8 mouse cellular contexts compared by ENCODE assay signal in the genomic region with DNA sequence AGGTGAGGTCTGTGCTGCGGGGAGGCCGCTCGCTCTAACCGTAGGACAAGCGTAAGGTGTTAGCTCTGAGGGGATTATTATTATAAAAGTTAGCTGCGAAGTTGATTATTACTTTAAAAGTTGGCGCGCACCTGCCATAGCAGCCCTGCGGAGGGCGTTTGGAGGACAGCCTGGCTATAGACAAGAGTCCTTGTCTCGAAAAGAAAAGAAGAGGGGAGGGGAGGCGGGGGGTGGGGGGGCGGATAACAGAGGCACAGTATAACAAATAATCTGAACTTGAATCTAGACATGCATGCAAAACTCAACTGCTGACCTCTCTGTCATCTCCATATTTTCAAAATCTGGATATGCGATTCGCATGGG. TPM values are rescaled to one million over a fixed set of nuclear protein-coding genes. Genes with fewer than 3 reads are reported as not detected.
A peak's percentile ranks its signal among the peaks of the same experiment; 100 is the strongest.
DNase-seq lines count a peak whose midpoint lies in the region; ATAC-seq and TF ChIP-seq lines count a peak whose summit lies in the region.

No protein-coding gene starts in this region.

- WGBS in lung, postnatal 0 days, result under 1% methylated on average over 14 of the region's 15 CpGs
- WGBS in forebrain, embryonic 11.5 days, result 1% methylated on average over 15 of the region's 15 CpGs
- 3% methylated on average over 14 of the region's 15 CpGs for WGBS in limb, embryonic 11.5 days
- 1% methylated on average over 15 of the region's 15 CpGs for WGBS in olfactory bulb, adult 2 months

- H3K27ac ChIP-seq in lung, postnatal 0 days (ENCODE audit: low read length), result no peak overlapping the region
- peak overlapping the region; percentile 68; the same call in 1 of the 2 replicates for H3K27ac ChIP-seq in forebrain, embryonic 11.5 days (ENCODE audit: low read depth, low read length)
- H3K27ac ChIP-seq in limb, embryonic 11.5 days (replicated peaks; ENCODE audit: low read depth, low read length), result no peak overlapping the region
- H3K27ac ChIP-seq in olfactory bulb, adult 2 months (ENCODE audit: insufficient read depth, low read depth, low read length), result no peak overlapping the region

- no peak overlapping the region for H3K9ac ChIP-seq in lung, postnatal 0 days (replicated peaks; ENCODE audit: low read depth)
- peak overlapping the region; percentile 55 for H3K9ac ChIP-seq in forebrain, embryonic 11.5 days (ENCODE audit: low read length)
- peak overlapping the region; percentile 41; the same call in 1 of the 2 replicates for H3K9ac ChIP-seq in limb, embryonic 11.5 days (ENCODE audit: low read length)

- H3K27me3 ChIP-seq in lung, postnatal 0 days (replicated peaks; ENCODE audit: insufficient read depth, low read length), result no peaks in the 10 kb centered on the region
- no peaks in the 10 kb centered on the region for H3K27me3 ChIP-seq in forebrain, embryonic 11.5 days (ENCODE audit: control insufficient read depth, insufficient read depth, low read length)
- no peaks in the 10 kb centered on the region for H3K27me3 ChIP-seq in limb, embryonic 11.5 days (ENCODE audit: control insufficient read depth, insufficient read depth, low read length)

- H3K36me3 ChIP-seq in lung, postnatal 0 days (ENCODE audit: insufficient read depth, low read length), result no peaks in the 10 kb centered on the region; the same call in 1 of the 2 replicates
- H3K36me3 ChIP-seq in forebrain, embryonic 11.5 days (ENCODE audit: control insufficient read depth, insufficient read depth, low read length), result peaks cover 5% of the 10 kb centered on the region; the same call in 1 of the 2 replicates
- H3K36me3 ChIP-seq in limb, embryonic 11.5 days (ENCODE audit: control insufficient read depth, insufficient read depth, low read length), result peaks cover 5% of the 10 kb centered on the region; the same call in 1 of the 2 replicates

- peak overlapping the region; percentile 49 for H3K4me3 ChIP-seq in lung, postnatal 0 days (ENCODE audit: low read depth, low read length)
- peak overlapping the region; percentile 88 for H3K4me3 ChIP-seq in forebrain, embryonic 11.5 days (ENCODE audit: low read depth, low read length)
- H3K4me3 ChIP-seq in limb, embryonic 11.5 days (ENCODE audit: low read depth, low read length), result peak overlapping the region; percentile 84
- peak overlapping the region; percentile 49 for H3K4me3 ChIP-seq in olfactory bulb, adult 2 months (ENCODE audit: insufficient read depth, low read depth, low read length)

- no peaks in the 10 kb centered on the region for H3K9me3 ChIP-seq in lung, postnatal 0 days (ENCODE audit: low read length)
- no peaks in the 10 kb centered on the region for H3K9me3 ChIP-seq in forebrain, embryonic 11.5 days (ENCODE audit: control insufficient read depth, low read length)
- H3K9me3 ChIP-seq in limb, embryonic 11.5 days (ENCODE audit: control insufficient read depth, low read length), result no peaks in the 10 kb centered on the region

- H3K4me1 ChIP-seq in lung, postnatal 0 days (ENCODE audit: insufficient read depth, low read depth, low read length), result no peaks in the 10 kb centered on the region; the same call in 1 of the 2 replicates
- peaks cover 9% of the 10 kb centered on the region; the same call in 1 of the 2 replicates for H3K4me1 ChIP-seq in forebrain, embryonic 11.5 days (replicated peaks; ENCODE audit: control insufficient read depth, insufficient read depth, low read length)
- H3K4me1 ChIP-seq in limb, embryonic 11.5 days (ENCODE audit: control insufficient read depth, insufficient read depth, low read length), result peaks cover 6% of the 10 kb centered on the region
- peaks cover 3% of the 10 kb centered on the region for H3K4me1 ChIP-seq in olfactory bulb, adult 2 months (ENCODE audit: control insufficient read depth, insufficient read depth, low read length)

- no peak for TF ChIP-seq POLR2A in olfactory bulb, adult 2 months (IDR thresholded peaks at IDR 0.05; ENCODE audit: insufficient read depth, low read depth, low read length)

- H3K4me2 ChIP-seq in lung, postnatal 0 days (replicated peaks; ENCODE audit: low read depth, low read length), result peak overlapping the region; percentile 81
- H3K4me2 ChIP-seq in forebrain, embryonic 11.5 days (ENCODE audit: low read depth, low read length, severe bottlenecking), result peak overlapping the region; percentile 56
- peak overlapping the region; percentile 48 for H3K4me2 ChIP-seq in limb, embryonic 11.5 days (ENCODE audit: low read depth, severe bottlenecking)

- no peak for DNase-seq in lung, postnatal 0 days (ENCODE audit: low spot score)
- no peak for DNase-seq in lung, postnatal 25 days (ENCODE audit: low spot score)
- DNase-seq in forebrain, embryonic 11.5 days (ENCODE audit: low spot score), result no peak
- DNase-seq in limb, embryonic 11.5 days (ENCODE audit: low spot score), result no peak
- DNase-seq in left cerebral cortex, adult 9 months (ENCODE audit: low spot score in 2 of 2), result no peak
- no peak for DNase-seq in gastrocnemius, postnatal 10 days
- no peak for DNase-seq in gastrocnemius, adult 18-20 months (ENCODE audit: low spot score)

- no peak for ATAC-seq in lung, postnatal 0 days
- ATAC-seq in forebrain, embryonic 11.5 days (replicated peaks; ENCODE audit: low FRiP score), result peak; percentile 63; the same call in 1 of the 2 replicates
- no peak for ATAC-seq in limb, embryonic 11.5 days (ENCODE audit: insufficient number of reproducible peaks, low FRiP score, low TSS enrichment, low read depth)

- no peak for TF ChIP-seq EP300 in lung, postnatal 0 days (IDR thresholded peaks at IDR 0.05)

- no peak for TF ChIP-seq CTCF in lung, postnatal 0 days (IDR thresholded peaks at IDR 0.05)
- TF ChIP-seq CTCF in olfactory bulb, adult 2 months (IDR thresholded peaks at IDR 0.05; ENCODE audit: insufficient read depth, low read depth, low read length), result no peak

RNA-seq across cellular contexts. Expression of gene Cenpf, which starts 0.5 kb away (rescaled TPM):
- 4.1 and 6.3 TPM in 2 replicates for polyA plus RNA-seq in lung, postnatal 0 days (2015; fragmentation: Nextera tagmentation; extraction: Ambion mirVana)
- 127 and 150 TPM in 2 replicates for polyA plus RNA-seq in forebrain, embryonic 11.5 days (2014; fragmentation: Nextera tagmentation; extraction: Ambion mirVana)
- polyA plus RNA-seq in limb, embryonic 11.5 days (2014; fragmentation: Nextera tagmentation; extraction: Ambion mirVana), result 96.7 and 103 TPM in 2 replicates
- not detected in 2 replicates for polyA plus RNA-seq in olfactory bulb, adult 2 months (2012; ENCODE audit: insufficient read depth, insufficient read length, low replicate concordance, missing spikeins)
- total RNA-seq in gastrocnemius, postnatal 10 days (2021), result 10 to 100 TPM in 1 of 2 experiments, 1 to 10 TPM in 1; 8.3 to 12.5 TPM
- under 1 TPM; 0.05 to 0.26 TPM for total RNA-seq in gastrocnemius, adult 18-20 months (2021)

RNA-seq across cellular contexts. Expression of gene Ptpn14, which starts 39.7 kb away (rescaled TPM):
- 4.9 and 5.2 TPM in 2 replicates for polyA plus RNA-seq in lung, postnatal 0 days (2015; fragmentation: Nextera tagmentation; extraction: Ambion mirVana)
- 4.5 and 5.1 TPM in 2 replicates for polyA plus RNA-seq in forebrain, embryonic 11.5 days (2014; fragmentation: Nextera tagmentation; extraction: Ambion mirVana)
- polyA plus RNA-seq in limb, embryonic 11.5 days (2014; fragmentation: Nextera tagmentation; extraction: Ambion mirVana), result 8.8 and 9.5 TPM in 2 replicates
- 73.8 TPM in 1 of 2 replicates, not detected in the other for polyA plus RNA-seq in olfactory bulb, adult 2 months (2012; ENCODE audit: insufficient read depth, insufficient read length, low replicate concordance, missing spikeins)
- 10 to 100 TPM; 13.0 to 20.5 TPM for total RNA-seq in gastrocnemius, postnatal 10 days (2021)
- total RNA-seq in gastrocnemius, adult 18-20 months (2021), result 10 to 100 TPM; 14.5 to 15.0 TPM
